Mouse (Mus musculus): ENCODE measurements around the gene Pik3r6.
A peak's percentile ranks its signal among the peaks of the same experiment; 100 is the strongest.

The Pik3r6 gene

GRCm38 (mm10) chr11:68533971-68534475, 31.2 kb downstream of the Pik3r6 start:
- DNase-seq (ENCODE audit: low read depth, low spot score): no peak

DNA sequence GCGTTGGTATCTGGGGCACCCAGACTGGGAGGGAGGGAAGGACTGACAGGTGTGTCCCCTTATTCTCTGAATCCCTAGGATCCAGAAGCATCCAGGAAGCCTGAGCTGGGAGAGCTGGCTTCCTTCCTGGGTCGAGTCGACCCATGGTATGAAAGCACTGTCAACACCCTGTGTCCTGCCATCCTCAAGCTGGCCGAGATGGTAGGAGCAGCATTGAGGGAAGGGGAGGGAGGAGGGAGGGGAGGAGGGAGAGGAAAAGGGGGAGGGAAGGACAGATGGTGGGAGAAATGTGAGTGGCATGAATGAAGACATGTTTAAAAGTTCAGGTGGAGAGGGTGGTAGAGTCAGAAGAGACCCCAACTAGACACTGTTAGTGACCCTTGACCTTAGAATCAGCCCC, 33.2 kb downstream of the Pik3r6 start:
- no peak for DNase-seq (ENCODE audit: low read depth, low spot score)

DNA sequence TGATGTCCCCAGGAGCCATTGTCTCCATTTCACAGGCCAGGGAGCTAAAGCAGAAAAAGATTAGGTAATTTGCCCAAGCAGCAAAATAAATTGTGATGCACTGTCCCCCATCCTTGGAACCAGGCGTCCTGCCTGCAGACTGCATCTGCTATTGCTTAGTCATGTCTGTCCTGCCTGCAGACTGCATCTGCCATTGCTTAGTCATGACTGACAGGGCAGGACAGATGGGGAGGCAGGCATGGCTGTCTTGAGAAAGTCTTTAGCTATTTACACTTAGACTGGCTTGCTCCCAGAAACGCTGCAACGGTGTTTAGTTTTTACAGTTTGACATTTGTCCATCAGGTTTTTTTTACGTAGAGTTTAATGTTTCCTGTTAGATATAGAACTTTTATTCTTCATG, 33.6 kb downstream of the Pik3r6 start:
- DNase-seq (ENCODE audit: low read depth, low spot score): peak; percentile 34

- DNase-seq (ENCODE audit: low read depth, low spot score): no peak
Measured at GRCm38 (mm10) chr11:68539621-68540020, 36.8 kb downstream of the Pik3r6 start.

DNA sequence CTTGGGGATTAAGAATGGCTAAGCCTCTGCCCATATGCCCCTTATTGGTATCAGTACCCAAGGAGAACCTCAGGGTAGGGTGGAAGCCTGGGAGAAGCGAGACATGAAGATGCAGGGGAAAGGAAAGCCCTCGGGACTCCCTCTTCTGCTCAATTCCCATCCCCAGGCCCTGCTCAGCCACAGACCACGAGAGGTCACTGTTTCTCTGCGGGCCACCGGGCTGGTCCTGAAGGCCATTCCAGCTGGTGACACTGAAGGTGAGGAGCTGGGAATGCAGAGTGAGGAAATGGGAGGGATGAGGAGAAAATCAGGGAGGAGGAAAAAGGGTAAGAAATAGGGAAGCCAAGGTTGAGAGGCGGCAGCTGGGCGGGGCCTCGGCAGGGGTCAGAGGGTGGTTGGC, 41.7 kb downstream of the Pik3r6 start:
- DNase-seq (ENCODE audit: low read depth, low spot score): no peak

DNA sequence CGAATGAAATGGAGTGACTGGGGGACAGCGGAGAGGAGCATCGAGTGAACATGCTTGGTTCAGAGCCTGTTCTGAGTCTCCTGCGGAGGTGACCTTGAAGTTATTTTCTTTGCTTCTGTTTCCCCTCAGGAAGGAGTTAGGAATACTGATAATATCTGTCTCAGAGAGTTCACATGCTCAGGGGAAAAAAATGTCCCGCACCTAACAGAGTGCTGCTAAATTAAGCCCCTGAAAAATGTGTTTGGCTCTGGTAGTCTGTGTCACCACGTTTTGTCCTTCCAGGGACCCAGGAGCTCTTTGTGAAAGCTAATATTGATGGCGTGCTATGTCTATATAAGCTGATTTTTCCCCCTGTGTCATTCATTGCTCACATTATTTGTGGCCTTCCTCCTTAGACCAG, 42.4 kb downstream of the Pik3r6 start:
- no peak for DNase-seq (ENCODE audit: low read depth, low spot score)

DNA sequence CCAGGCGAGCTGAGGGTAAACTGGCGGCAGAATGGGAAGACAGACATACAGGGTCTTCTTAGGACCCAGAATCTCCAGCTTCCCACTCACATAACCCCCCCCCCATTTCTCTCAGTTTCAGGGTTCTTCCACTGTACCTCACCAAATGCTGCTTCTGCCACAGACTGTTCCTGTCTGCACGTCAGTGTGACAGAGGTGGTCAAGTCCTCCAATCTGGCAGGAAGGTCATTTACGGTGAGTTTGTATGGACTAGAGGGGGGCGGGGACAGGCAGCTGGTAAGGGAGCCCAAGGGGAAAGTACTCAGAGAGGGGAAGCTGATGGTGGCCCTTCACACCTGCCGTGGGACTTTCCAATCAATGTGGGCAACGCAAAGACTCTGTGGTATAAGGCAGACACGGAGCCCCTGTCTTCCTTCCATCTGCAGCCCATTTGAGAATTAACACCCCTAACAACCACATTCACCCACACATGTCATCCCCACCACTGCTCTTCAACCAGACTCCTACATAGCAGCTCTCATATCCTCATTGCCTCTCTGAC, 42.9 kb downstream of the Pik3r6 start:
- no peak for DNase-seq (ENCODE audit: low read depth, low spot score)

DNA sequence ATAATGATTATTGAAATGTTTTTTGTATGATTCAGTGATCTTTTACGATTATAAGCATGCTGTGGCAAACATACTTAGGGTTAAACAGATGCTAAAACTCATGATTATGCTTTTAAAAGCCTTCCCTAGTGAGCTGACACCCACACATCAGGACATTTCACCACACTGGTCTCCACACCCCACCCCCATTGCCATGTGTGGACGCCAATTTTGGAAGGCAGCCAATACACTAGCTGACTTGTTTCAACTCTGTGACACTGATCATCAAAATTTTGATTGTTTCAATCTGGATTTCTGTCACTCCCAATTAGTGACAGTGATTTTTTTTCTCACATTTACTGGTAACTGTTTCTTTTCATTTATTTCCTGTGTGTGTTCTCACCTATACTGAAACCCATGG, 44.7 kb downstream of the Pik3r6 start:
- DNase-seq (ENCODE audit: low read depth, low spot score): no peak

GRCm38 (mm10) chr11:68549597-68549996, 46.8 kb downstream of the Pik3r6 start:
- no peak for DNase-seq (ENCODE audit: low read depth, low spot score)

- DNase-seq (ENCODE audit: low read depth, low spot score): peak; percentile 30
Measured at GRCm38 (mm10) chr11:68550358-68550757, 47.5 kb downstream of the Pik3r6 start.

DNA sequence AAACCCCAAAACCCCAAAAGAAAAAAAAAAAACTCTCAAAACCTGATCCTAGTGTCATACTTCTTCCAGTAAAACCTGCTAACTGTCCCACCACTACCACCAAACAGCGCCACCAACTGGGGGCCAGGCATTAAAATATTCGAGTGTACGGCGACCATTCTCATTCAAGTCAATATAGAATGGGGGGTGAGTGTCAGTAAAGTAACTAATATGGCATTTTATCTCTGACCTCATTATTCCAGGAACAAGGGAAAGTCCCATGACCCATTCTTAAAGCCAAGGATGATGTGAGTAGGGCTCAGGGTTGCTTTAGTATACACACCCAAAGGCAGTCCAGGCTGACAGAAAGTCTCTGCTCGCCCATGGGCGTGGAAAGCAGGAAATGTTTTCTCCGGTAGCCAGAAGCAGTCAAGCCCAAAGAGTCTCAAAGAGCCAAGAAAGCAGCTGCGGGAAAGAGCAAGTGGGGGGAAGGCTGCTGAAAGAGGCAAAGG, 51.2 kb downstream of the Pik3r6 start:
- peak; percentile 53 for DNase-seq (ENCODE audit: low read depth, low spot score)

- peak; percentile 52 for DNase-seq (ENCODE audit: low read depth, low spot score)
Measured at GRCm38 (mm10) chr11:68555918-68556584, 53.2 kb downstream of the Pik3r6 start, which contains the start of gene Mfsd6l. Mfsd6l (plus strand) TSS chr11:68556186.

DNA sequence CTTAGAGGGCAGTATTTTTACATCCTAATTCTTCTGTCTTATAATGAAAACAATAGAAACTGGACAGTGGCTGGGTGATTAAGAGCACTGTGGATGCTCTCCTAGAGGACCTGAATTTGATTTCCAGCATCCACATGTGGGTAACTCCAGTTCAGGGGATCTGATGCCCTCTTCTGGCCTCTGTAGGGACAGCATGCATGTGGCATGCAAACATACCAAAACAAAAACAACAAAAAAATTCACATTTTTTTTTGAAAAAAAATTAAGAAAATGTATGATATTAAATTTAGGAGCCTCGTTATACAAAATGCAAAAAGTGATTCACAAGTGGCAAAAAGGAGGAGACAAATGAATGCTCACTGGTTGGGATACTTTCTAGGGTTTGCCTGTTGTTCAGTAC, 56.7 kb downstream of the Pik3r6 start:
- DNase-seq (ENCODE audit: low read depth, low spot score): peak; percentile 25

DNA sequence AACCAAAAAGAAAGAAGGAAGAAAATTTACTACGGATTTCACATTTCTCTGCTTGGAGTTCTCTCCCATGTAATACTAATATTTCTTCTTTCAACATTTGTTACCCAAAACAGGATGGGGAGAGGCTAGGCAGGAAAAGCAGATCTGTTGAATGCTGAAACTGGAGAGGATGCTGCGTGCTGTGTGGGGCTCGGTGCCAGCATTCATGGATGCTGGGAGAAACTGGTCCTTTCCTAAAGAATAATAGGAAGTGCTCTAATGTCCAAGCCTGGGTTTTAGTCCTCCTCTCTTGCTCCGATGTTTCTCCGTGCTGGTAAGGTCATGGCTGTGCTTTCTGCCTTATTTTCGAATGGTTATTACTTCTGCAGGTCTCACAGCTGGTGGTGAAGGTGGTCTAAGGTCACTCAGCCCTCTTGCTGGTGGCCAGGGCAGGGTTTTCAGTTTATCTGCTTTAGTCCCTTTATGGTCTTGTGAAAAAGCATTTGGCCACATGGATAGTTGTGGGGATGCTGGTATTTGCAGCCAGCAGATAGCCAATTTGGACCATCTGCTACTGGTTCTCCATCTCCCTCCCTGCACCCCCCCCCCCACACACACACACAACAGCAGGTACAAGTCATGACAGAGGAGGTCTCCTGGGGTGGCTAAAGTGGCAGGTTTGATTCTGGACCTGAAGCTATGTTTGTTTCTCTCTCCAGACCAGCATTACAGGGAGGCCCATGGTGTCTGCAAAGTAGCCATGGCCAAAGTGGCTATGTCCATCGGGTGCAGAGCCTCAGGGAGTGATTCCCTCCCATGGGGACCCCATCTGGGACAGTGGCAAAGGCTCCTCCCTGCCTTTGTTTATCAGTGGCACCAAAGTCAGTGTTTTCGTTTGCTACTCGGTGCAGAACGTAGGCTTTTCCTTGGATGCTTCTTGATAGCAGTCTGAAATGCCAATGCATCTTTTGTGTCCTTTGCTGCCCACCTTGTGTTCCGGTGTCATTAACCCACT, 59.4 kb downstream of the Pik3r6 start:
- no peak for DNase-seq (ENCODE audit: low read depth, low spot score)

GRCm38 (mm10) chr11:68564356-68565031, 61.7 kb downstream of the Pik3r6 start:
- no peak for DNase-seq (ENCODE audit: low read depth, low spot score)

GRCm38 (mm10) chr11:68565032-68565429, 62.2 kb downstream of the Pik3r6 start:
- DNase-seq (ENCODE audit: low read depth, low spot score): no peak

GRCm38 (mm10) chr11:68566447-68567059, 63.7 kb downstream of the Pik3r6 start:
- peak; percentile 70 for DNase-seq (ENCODE audit: low read depth, low spot score)

DNA sequence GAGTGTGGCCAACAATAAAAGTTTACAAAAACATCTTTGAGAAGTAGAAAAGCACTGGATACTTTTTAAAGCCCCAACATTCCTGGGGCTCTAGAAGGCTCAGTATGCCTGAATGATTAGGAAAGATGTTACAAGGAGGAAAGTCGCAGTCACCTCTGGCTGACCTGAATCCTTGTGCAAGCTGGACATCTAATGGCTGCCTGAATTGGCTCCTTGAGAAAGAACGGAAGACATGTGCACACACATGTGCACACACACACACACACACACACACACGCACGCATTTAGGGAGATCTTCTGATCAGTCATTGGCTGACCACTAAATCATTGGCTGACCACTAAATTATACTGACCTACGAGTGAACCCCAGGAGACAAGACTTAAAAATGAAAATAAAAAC, 68.0 kb downstream of the Pik3r6 start:
- DNase-seq (ENCODE audit: low read depth, low spot score): no peak

- DNase-seq (ENCODE audit: low read depth, low spot score): no peak
Measured at GRCm38 (mm10) chr11:68577076-68577475, 74.3 kb downstream of the Pik3r6 start.

GRCm38 (mm10) chr11:68579462-68579881, 76.7 kb downstream of the Pik3r6 start:
- DNase-seq (ENCODE audit: low read depth, low spot score): no peak

- no peak for DNase-seq (ENCODE audit: low read depth, low spot score)
Measured at GRCm38 (mm10) chr11:68580566-68580965, 77.7 kb downstream of the Pik3r6 start.
